Mouse (Mus musculus) gastrocnemius, postnatal 14 days (tissue): ENCODE measurements around the gene Pon3. TPM values are rescaled to one million over a fixed set of nuclear protein-coding genes. Genes with fewer than 3 reads are reported as not detected.
"Not testable (repeated sequence)": the region's sequence is repeated elsewhere in the genome, so short reads cannot be mapped to it uniquely, and the experiment has no call there.

ENCODE experiments used
- DNase-seq: peaks from one replicate; pipeline ENCODE4 v3.0.0; 2021; ENCODE audit warnings: mixed read lengths
- intact Hi-C: fragments of 180-260 bp; cut with DNase I; formaldehyde crosslinking; loops from one replicate; pipeline ENCODE4 v1.15.1; 2025; ENCODE audit warnings: low total_unique reads
- total RNA-seq, 2 experiments: library from RNA; stranded (reverse); gene quantifications; 2 replicates each; pipeline ENCODE4 v1.2.3; 2021

Pon3 gene
- total RNA-seq, 2 experiments from 2014 or later: 20.6 to 29.9 TPM

DNA sequence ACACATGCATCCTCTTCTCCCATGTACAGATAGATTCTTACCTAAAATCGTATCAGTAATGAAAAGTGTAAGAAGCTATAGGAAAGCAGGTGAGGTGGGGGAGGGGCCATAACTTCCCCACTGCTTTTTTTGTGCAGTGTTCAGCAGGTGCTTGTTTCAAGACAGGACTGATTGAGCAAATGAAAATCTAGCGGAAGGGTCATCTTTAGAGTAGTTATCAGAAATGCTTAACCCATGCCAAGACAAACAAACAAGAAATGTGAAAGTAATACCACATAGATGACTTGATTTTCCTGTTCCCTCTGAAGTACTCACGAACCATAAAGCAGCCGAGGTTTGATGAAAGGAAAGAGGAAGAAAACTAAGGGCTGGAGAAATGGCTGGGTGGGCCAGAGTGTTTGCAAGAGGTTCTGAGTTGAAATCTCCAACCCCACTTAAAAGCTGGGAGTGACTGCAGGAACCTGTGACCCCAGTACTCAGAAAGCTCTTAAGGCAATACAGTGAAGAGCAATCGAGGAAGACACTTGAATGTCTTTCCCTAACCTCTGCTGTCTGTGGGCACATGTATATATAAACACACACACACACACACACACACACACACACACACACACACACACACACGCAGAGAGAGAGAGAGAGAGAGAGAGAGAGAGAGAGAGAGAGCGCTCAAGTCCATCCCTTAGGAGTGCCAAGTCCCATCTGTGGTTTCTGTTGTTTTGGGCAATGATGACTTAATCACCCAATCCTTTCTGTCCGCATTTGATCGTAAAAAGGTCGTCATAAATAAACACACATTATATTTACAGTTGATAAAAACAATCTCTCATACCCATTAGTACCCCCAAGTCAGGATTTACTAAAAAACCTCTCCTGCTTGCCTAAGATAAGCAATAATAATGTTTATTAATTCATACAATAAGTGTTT is 6.5 kb upstream of the Pon3 start:
- intact Hi-C loops: no loop called here
- DNase-seq: no peak

- no peak for DNase-seq
- intact Hi-C loops: no loop called here
These were observed 795 bp downstream of the Pon3 start for GRCm38 (mm10) chr6:5255291-5255690.

GRCm38 (mm10) chr6:5254869-5255268 is 1.2 kb downstream of the Pon3 start:
- DNase-seq: no peak
- intact Hi-C loops: no loop called here

DNA sequence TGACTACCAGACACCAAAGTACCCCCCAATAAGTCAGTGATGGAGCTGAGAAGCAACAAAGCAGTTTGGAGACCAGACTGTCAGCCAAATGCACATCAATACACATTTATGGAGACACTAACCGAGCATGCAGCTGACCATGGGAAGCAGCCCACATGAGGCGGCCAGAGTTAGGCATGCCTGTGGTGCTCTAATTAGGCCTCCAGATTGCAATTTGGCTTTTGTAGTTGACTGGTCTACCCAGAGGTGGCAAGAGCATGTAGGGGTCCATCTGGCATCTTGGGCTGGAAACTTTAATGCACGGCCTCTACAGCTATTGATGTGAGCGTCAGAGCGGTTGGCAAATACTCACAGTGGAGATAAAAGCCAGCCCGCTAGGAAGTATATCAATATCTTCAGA is 10.2 kb downstream of the Pon3 start:
- DNase-seq: no peak
- intact Hi-C loops: no loop called here

- intact Hi-C loops: no loop called here
- DNase-seq: no peak
These were observed 17.3 kb downstream of the Pon3 start for GRCm38 (mm10) chr6:5238799-5239198.

DNA sequence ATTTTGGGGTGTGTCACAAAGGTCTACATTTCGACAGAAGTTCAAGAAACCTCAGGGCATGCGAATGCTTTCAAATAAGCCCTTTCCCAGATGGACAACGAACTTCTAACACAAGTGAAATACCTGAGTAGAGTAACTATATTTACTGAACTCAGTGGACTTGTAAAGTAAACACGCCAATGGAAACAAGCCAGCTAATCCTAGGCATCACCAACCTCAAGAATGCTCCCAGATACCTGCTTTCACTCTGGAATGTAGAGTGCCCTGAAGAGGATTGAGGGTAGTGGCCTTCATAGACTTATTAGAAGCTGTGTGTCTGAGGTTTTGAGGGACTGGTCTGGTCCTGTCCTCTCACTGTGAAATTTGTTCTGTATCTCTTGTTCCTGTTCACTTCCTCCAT is 18.6 kb downstream of the Pon3 start:
- intact Hi-C loops: no loop called here
- no peak for DNase-seq

DNA sequence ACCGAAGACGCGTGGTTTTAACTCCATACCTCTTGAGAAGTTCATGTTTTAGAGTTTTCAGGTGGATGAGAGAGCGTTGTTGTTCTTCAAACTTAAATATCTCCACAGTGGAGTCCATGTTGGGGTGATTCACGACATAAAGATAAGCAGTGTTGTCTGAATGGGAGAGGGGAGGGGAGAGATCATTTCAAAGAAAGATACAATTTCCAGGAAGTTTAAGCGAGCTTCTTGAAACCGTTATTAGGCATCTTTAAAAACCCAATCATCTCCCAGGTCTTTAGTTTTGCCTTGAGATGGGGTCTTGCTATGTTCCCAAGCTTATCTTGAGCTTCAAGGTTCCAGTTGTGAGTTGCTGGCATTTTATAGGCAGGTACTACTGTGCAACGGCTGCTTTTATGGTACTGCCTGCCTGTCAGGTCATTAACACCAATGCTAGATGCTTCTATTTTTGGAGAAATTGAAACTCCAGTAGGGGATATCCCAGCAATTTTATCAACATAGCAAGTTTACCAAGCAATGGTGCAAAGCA is 19.2 kb downstream of the Pon3 start:
- no peak for DNase-seq
- intact Hi-C loops: no loop called here

- intact Hi-C loops: no loop called here
- DNase-seq: no peak
These were observed 21.5 kb downstream of the Pon3 start for GRCm38 (mm10) chr6:5234563-5234962.

DNA sequence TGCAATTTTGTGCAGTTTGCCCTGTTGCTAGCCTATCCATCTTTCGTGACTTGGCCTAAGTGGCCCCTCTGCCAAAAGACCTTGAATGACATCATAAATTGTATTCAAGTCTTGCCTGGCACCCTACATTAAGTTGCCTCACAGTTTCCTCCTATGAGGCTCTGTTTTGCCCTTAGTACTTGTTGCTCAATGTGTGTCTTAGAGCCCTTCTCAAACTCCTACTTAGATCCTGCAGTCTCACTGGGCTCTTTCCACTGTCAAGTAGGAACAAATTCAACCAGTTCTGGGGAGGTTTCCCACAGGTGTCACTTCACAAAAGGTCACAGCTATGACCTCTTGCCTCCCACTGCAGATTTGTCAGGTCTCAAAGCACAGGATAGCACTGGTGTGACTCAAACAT is 22.3 kb downstream of the Pon3 start:
- DNase-seq: no peak
- intact Hi-C loops: no loop called here

GRCm38 (mm10) chr6:5232022-5232421 is 24.1 kb downstream of the Pon3 start:
- no peak for DNase-seq
- intact Hi-C loops: no loop called here

GRCm38 (mm10) chr6:5230261-5230660 is 25.8 kb downstream of the Pon3 start:
- no peak for DNase-seq
- intact Hi-C loops: no loop called here

DNA sequence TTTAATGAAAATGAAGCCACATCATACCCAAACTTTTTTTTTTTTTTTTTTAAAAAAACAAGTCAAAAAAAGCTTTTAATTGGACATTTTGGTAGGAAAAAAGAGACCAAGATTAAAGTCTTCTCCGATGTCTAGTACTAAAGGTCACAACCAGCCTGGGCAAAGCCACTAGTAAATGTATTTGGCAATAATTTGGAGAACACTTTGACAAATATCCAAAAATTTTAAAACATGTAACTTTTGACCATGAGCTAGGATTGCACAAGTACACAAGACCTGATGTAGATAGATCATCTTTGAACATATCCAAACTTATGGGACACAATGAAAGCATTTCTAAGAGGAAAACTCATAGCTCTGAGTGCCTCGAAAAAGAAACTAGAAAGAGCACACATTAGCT is 32.5 kb downstream of the Pon3 start:
- intact Hi-C loops, DNase-seq: not testable (repeated sequence)

- intact Hi-C loops: no loop called here
- no peak for DNase-seq
These were observed 34.0 kb downstream of the Pon3 start for GRCm38 (mm10) chr6:5222080-5222479.

DNA sequence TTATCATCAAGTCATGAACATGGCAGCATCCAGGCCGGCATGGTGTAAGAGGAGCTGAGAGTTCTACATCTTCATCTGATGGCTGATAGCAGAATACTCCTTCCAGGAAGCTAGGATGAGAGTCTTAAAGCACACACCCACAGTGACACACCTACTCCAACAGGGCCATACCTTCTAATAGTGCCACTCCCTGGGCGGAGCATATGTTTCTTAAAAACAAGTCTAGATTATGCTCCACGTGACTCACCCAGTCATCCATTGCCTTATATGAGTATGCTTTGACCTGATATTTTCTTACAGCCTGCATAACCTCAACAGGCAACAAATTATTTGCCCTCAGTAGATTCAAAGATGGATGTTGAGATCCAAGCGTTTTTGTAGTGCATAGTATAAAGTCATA is 37.9 kb downstream of the Pon3 start:
- intact Hi-C loops: no loop called here

DNA sequence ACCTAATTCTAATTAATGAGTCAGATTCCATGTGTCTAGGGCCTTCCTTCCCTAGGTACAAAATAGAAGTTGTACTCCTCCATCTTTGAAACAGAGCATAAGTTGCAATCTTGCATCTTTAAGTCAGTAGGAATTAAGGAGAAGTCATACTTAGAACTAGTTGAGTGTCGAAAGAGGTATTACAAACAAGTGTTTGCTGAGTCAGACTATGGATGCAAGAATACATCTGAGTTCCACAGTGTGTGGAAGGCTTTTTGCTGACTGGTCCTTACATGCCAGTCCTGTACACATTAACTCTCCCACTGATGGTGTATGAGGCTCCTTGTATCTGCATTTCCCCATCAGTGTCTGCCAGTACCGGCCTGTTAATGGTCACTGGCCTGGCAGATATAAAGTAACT is 48.3 kb downstream of the Pon3 start:
- no peak for DNase-seq
- intact Hi-C loops: no loop called here

More for the DNA sequence above, 37.9 kb downstream of the Pon3 start:
- no peak for DNase-seq

GRCm38 (mm10) chr6:5199916-5200315 is 56.2 kb downstream of the Pon3 start:
- intact Hi-C loops: no loop called here

DNA sequence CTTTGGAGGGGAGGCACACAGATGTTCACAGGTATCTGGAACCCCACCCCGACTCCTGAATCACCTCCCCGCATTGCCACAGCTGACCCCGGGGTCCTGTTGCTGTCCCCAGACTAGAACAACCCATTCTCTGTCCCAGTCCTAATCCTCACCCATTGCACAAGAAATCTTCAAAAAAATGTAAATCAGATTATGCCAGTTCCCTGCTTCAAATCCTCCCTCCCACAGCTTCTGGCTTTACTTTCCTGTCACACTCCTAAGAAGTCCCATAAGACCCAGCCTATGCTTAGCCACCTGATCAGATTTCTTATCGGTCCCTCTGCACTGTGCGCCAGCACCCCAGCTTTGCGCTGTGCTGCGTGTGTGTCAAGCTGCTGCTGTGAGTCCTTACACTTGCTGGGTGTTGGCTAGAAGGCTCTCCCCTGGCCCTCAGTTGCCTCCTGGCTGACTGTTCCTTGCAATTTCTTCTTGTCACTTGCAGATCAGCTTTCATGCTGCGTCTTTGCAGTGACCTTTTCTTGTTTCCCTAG is 56.6 kb downstream of the Pon3 start:
- DNase-seq: no peak

More at GRCm38 (mm10) chr6:5199916-5200315, 56.2 kb downstream of the Pon3 start:
- DNase-seq: no peak

DNA sequence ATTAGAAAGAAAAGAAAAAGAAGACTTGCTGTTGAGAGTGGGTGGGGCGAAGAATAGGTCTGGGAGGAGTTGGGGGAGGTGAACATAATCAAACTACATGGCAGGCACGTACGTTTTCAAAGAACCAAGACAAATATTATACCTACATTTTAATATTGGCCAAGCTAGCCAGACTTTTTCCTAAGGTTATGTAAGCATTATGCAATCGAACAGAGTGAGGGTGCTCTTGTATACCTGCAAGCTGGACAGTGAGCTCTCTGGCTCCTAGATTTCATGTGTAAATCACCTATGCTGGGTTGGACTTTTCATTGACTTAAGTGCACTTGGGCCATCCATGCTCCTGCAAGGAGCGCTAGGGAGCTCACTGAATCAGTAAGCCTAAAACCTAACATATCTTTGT is 57.5 kb downstream of the Pon3 start:
- intact Hi-C loops: no loop called here

More for the DNA sequence above, 56.6 kb downstream of the Pon3 start:
- intact Hi-C loops: no loop called here

GRCm38 (mm10) chr6:5193693-5194092 is 62.4 kb downstream of the Pon3 start, which contains the start of gene Pon1:
Gene Pon1 (minus strand): TSS chr6:5193946.
- no peak for DNase-seq
- intact Hi-C loops: no loop called here

More for the DNA sequence above, 57.5 kb downstream of the Pon3 start:
- DNase-seq: no peak

DNA sequence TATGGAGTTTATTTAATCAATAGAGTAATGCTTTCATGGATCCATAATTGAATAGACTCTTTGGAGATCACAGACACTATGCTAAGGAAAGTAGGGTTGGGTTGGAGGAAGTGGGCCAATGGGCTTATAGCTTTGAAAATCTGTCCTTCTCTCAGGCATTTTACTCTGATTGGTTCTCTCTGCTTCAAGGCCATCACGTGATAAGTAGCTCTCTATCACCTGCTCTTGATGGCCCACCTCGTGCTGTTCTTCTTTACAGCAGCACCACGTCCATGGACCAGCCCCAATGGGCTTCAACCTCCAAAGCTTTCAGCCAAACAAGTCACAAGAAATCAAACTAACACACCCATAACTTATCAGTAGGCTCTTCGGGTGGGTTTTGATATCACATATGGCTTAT is 65.3 kb downstream of the Pon3 start:
- DNase-seq: no peak
- intact Hi-C loops: no loop called here

GRCm38 (mm10) chr6:5189507-5189906 is 66.6 kb downstream of the Pon3 start:
- DNase-seq: no peak
- intact Hi-C loops: no loop called here
